Mouse (Mus musculus) adrenal gland, adult 10 weeks (tissue): ENCODE data around the gene Olfr469. TPM values are rescaled to one million over a fixed set of nuclear protein-coding genes. Genes with fewer than 3 reads are reported as not detected.

ENCODE experiments used
- polyA plus RNA-seq: library from polyadenylated mRNA; stranded (reverse); fragments of 350-450 nt; fragmentation: Illumina TruSeq; extraction: RNeasy Lipid Tissue Mini Kit (QIAGEN cat#74804); gene quantifications from one replicate; pipeline ENCODE4 v1.2.3, GENCODE M21; 2014; ENCODE audit warnings: low read depth, low replicate concordance

The Olfr469 gene
- not detected for polyA plus RNA-seq

GRCm38 (mm10) chr7:107825441-107825840 is at the start of gene Olfr469:
TSS of gene Olfr469 (minus strand) at chr7:107825541.

GRCm38 (mm10) chr7:107847390-107847789 is 22.0 kb upstream of the Olfr469 start, which contains the start of gene Olfr470:
TSS of gene Olfr470 (minus strand) at chr7:107847490.

GRCm38 (mm10) chr7:107811963-107812362 is 13.4 kb downstream of the Olfr469 start, which contains the start of gene Olfr467:
TSS of gene Olfr467 (plus strand) at chr7:107812263.

GRCm38 (mm10) chr7:107801108-107801507 is 24.2 kb downstream of the Olfr469 start, which contains the start of gene Ovch2:
TSS of gene Ovch2 (minus strand) at chr7:107801208.

Other genes with a start within 250 kb of the Olfr469 start
- gene Ppfibp2, start 230.3 kb downstream of the Olfr469 start, polyA plus RNA-seq, result 4.5 TPM
- gene 5330417H12Rik, start 200.4 kb downstream of the Olfr469 start, polyA plus RNA-seq, result not detected
- gene Cyb5r2, start 67.5 kb downstream of the Olfr469 start, polyA plus RNA-seq, result not detected
- gene Ovch2, start 24.3 kb downstream of the Olfr469 start, polyA plus RNA-seq, result not detected
- gene Olfr467, start 13.3 kb downstream of the Olfr469 start, polyA plus RNA-seq, result not detected
- not detected for gene Olfr470, start 21.9 kb upstream of the Olfr469 start, polyA plus RNA-seq
- not detected for gene Olfr472, start 72.4 kb upstream of the Olfr469 start, polyA plus RNA-seq
- not detected for gene Olfr473, start 104.9 kb upstream of the Olfr469 start, polyA plus RNA-seq
- not detected for gene Olfr474, start 129.1 kb upstream of the Olfr469 start, polyA plus RNA-seq
- not detected for gene Olfr476, start 139.3 kb upstream of the Olfr469 start, polyA plus RNA-seq
- gene Olfr477, start 161.2 kb upstream of the Olfr469 start, polyA plus RNA-seq, result not detected
- not detected for gene Olfr478, start 208.4 kb upstream of the Olfr469 start, polyA plus RNA-seq
- gene Olfr479, start 225.2 kb upstream of the Olfr469 start, polyA plus RNA-seq, result not detected
- gene Olfr480, start 241.8 kb upstream of the Olfr469 start, polyA plus RNA-seq, result not detected